Mouse (Mus musculus): ENCODE data around the gene Tspan4. TPM values are rescaled to one million over a fixed set of nuclear protein-coding genes. Genes with fewer than 3 reads are reported as not detected.

Tspan4 gene
- polyA plus RNA-seq, 1 experiment from 2014 or later: 49.7 TPM

DNA sequence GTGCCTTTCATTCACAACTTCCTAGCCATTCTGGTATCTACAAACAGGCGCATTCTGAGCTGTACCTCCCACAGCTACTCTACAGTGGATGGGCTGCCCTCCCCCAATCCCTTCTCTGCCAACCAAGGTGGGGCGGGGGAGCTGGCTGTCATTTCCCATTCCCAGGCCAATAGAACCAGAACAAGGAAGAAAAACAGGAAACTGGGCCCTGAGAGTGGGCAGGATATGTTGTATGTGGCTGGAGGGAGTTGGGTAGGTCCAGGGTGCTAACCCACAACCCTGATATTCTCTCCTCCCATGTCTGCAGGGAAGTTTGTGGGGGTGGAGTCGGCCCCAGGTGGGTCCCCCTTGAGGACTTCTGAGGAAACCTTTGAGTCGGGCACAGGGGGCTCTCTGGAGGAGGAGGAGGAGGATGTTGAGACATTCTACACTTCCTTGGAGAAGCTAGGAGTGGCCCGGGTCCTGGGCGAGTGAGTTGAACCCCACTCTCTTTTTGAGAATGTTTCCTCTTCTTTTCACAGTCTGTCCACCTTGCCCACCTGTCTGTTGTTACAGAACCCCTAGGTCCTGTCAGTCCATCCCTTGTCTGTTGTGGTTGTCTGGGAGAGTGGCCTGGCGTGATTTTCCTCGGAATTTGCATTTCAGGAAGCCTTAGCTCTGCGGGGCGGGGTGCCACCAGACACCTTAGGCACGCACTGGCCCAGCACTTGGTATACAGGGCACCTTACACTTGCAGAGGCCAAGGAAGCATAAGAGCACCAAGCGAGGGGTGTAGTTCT, 11.0 kb upstream of the Tspan4 start:
- ATAC-seq (ENCODE audit: low read depth): no peak
- Histone ChIP-seq H3K27ac (no peak overlapping the region), H3K9ac (no peak overlapping the region)

DNA sequence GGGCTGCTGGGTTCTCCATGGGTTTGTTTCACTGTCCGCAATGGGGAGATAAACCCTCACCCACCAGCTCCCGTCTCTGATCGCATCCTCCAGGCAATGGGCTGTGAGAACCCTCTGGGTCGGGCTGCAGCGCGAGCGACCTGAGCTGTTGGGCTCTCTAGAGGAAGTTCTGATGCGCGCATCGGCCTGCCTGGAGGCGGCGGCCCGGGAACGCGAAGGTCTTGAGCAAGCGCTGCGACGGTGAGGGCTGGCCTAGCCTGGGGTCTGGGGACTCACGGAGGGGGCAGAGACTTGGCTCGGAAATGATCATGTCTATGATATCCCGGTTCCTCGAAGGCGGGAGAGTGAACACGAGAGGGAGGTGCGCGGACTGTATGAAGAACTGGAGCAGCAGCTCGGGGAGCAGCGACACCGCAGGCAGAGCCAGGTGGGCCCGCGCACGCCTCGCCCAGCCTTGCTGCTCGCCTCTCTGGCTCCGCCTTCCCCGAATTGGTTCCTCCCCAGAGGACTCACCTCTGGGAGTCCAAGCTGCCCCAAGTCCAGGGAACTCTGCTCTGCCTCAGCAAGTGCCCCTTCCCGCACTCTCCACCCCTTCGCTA, 10.3 kb upstream of the Tspan4 start:
- H3K4me1 ChIP-seq (replicated peaks): peaks cover 69% of the 10 kb centered on the region
- peak overlapping the region; percentile 46 for H3K4me2 ChIP-seq
- ATAC-seq (ENCODE audit: low read depth) (no peak), DNase-seq (no peak)
- peak overlapping the region; percentile 26; the same call in 1 of the 2 replicates for H3K9ac ChIP-seq
- H3K27me3 ChIP-seq: peaks cover 72% of the 10 kb centered on the region
- H3K4me3 ChIP-seq (replicated peaks): peak overlapping the region; percentile 14
- WGBS (ENCODE audit: insufficient replicate concordance): 13% methylated on average over 38 of the region's 38 CpGs
- no peaks in the 10 kb centered on the region for H3K9me3 ChIP-seq (replicated peaks)
- no peak overlapping the region for H3K27ac ChIP-seq
- peaks cover 6% of the 10 kb centered on the region for H3K36me3 ChIP-seq

More for the DNA sequence above, 11.0 kb upstream of the Tspan4 start:
- H3K4me1 ChIP-seq (replicated peaks): peaks cover 62% of the 10 kb centered on the region
- peak overlapping the region; percentile 14; the same call in 1 of the 2 replicates for H3K4me3 ChIP-seq (replicated peaks)
- WGBS (ENCODE audit: insufficient replicate concordance): 24% methylated on average over 12 of the region's 12 CpGs
- DNase-seq: no peak
- peaks cover 78% of the 10 kb centered on the region for H3K27me3 ChIP-seq
- H3K9me3 ChIP-seq (replicated peaks): no peaks in the 10 kb centered on the region
- peak overlapping the region; percentile 46; the same call in 1 of the 2 replicates for H3K4me2 ChIP-seq
- H3K36me3 ChIP-seq: no peaks in the 10 kb centered on the region

DNA sequence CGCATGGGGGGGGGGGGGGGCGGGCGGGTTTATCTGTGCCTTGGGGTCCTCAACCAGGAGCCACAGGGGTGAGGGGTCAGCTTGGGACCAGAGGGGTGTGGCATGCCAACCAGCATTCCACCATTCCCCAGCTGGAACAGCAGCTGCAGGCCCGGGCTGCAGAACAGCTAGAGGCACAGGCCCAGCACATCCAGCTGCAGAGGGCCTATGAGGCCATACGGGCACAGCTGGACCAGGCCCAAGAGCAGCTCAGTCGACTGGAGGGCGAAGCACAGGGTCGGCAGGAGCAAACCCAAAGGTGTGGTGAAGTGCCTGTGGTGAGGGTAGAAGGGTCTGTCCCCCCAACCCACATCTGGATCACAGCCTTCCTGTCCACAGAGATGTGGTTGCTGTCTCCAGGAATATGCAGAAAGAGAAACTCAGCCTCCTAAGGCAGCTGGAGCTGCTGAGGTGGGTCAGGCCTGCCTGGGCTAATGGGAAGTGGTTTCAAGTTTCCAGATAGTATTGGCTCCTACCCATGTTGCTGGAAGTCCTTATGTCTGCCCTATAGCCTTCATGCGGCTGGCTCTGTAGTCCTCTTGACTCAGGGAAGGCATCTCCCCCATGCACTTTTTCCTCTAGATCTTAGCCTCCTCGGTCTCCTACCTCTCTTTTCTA, 9.5 kb upstream of the Tspan4 start:
- Histone ChIP-seq H3K9ac (no peak overlapping the region), H3K9me3 (replicated peaks) (no peaks in the 10 kb centered on the region), H3K27me3 (peaks cover 63% of the 10 kb centered on the region), H3K36me3 (peaks cover 15% of the 10 kb centered on the region), H3K4me2 (no peak overlapping the region), H3K4me3 (replicated peaks) (no peak overlapping the region), H3K4me1 (replicated peaks) (peaks cover 70% of the 10 kb centered on the region), H3K27ac (no peak overlapping the region)
- no peak for ATAC-seq (ENCODE audit: low read depth)
- WGBS (ENCODE audit: insufficient replicate concordance): 52% methylated on average over 10 of the region's 10 CpGs
- DNase-seq: no peak

DNA sequence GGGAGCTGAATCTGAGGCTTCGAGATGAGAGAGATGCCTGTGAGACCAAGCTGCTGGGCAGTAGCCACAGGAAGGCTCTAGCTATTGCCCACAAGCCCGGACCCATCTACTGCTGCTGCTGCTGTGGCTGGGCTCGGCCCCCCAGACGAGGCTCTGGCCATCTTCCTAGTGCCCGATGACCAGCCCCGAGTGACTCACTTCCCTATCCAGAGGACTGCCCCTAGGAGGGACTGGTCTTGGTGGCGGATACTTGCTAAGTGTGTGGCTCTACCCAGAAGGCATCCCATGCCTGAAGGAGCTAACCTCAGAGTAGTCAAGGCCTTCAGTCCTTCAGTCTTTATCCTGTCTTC, 9.0 kb upstream of the Tspan4 start:
- no peaks in the 10 kb centered on the region for H3K9me3 ChIP-seq (replicated peaks)
- no peak for DNase-seq
- no peak for ATAC-seq (ENCODE audit: low read depth)
- peaks cover 20% of the 10 kb centered on the region for H3K36me3 ChIP-seq
- peaks cover 65% of the 10 kb centered on the region for H3K4me1 ChIP-seq (replicated peaks)
- no peak overlapping the region for H3K27ac ChIP-seq
- 52% methylated on average over 7 of the region's 7 CpGs for WGBS (ENCODE audit: insufficient replicate concordance)
- no peak overlapping the region for H3K4me2 ChIP-seq
- H3K27me3 ChIP-seq: peaks cover 58% of the 10 kb centered on the region
- no peak overlapping the region for H3K9ac ChIP-seq
- H3K4me3 ChIP-seq (replicated peaks): no peak overlapping the region

DNA sequence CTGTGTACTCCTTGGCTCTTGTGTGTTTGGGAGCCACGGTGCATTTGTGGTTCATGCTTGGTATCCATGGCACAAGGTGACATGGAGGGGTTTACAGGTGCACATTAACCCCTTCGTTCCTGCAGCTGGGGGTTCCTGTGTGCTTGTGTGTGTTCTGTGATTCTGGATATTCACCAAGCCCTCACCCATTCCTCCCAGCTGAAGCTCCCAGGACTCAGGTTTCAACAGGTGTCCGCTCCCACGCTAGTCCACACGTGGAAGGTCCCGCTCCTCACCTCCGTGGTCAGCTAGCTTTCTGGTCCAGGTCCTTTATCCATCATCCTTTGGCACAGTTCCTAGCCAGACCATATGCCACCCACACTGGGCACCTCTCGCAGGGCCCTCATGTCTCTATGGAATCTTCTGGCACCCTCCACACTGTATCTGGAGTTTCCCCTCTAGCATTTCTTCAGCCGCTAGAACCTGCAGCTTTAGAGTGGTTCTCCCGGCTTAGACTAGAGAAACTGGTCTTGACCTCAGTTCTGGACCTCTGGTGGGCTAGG, 8.4 kb upstream of the Tspan4 start:
- peaks cover 52% of the 10 kb centered on the region for H3K27me3 ChIP-seq
- no peak for ATAC-seq (ENCODE audit: low read depth)

DNA sequence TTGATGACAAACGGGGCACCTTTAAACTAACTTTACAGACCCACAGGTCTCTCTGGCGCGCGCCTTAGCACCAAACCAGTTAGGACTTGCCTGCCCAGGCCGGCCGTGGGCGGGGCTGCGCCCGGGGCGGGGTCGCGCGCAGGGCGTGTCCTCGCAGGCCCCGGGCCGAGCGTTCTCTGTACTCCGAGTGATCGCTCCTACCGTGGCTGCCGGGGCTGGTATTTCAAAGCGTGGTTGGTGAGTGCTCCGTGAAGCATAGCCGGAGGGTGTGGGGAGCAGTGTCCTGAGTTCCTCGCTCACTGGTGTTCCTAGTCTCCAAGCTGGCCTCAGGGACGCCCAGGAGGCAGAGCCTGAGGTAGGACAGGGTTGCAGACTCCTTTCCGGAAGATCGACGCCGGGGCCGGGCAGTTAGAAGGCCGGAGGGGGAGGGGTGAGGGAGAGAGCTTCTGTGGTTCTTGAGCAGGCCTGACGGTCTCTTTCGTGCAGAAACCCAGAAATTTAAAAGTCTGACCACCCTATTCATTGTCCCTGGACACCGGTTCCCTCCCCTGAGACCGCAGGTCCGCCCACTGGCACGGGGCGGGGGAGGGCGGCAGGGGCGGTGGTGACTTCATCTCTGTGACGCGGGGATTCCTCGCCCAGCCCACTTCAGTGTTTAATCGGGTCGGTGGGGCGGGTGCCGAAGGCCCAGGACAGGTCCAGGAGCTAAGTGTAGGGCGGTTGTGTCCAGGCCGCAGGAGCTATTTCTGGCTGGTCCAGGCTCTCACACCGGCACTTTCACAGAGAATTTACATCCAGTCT, 7.6 kb upstream of the Tspan4 start, which contains the start of gene Cd151:
Gene Cd151 (plus strand): TSS at position 163 of the 801 bp plus-strand sequence.
- peak; percentile 86 for ATAC-seq (ENCODE audit: low read depth)
- Histone ChIP-seq H3K27me3 (peaks cover 44% of the 10 kb centered on the region), H3K4me3 (replicated peaks) (peak within 1 kb of the TSS; percentile 81), H3K4me2 (peak within 1 kb of the TSS; percentile 94), H3K27ac (peak within 1 kb of the TSS; percentile 85), H3K4me1 (replicated peaks) (peaks cover 62% of the 10 kb centered on the region), H3K36me3 (peaks cover 32% of the 10 kb centered on the region), H3K9me3 (replicated peaks) (no peaks in the 10 kb centered on the region), H3K9ac (peak within 1 kb of the TSS; percentile 83)
- DNase-seq: peak; percentile 91
- under 1% methylated on average over 52 of the region's 52 CpGs for WGBS (ENCODE audit: insufficient replicate concordance)

More for the DNA sequence above, 8.4 kb upstream of the Tspan4 start:
- peak overlapping the region; percentile 81 for H3K4me3 ChIP-seq (replicated peaks)
- DNase-seq: no peak
- peak overlapping the region; percentile 94 for H3K4me2 ChIP-seq
- peaks cover 62% of the 10 kb centered on the region for H3K4me1 ChIP-seq (replicated peaks)
- H3K9ac ChIP-seq: peak overlapping the region; percentile 83
- H3K27ac ChIP-seq: peak overlapping the region; percentile 85
- no peaks in the 10 kb centered on the region for H3K9me3 ChIP-seq (replicated peaks)
- H3K36me3 ChIP-seq: peaks cover 26% of the 10 kb centered on the region
- WGBS (ENCODE audit: insufficient replicate concordance): 56% methylated on average over 10 of the region's 10 CpGs

DNA sequence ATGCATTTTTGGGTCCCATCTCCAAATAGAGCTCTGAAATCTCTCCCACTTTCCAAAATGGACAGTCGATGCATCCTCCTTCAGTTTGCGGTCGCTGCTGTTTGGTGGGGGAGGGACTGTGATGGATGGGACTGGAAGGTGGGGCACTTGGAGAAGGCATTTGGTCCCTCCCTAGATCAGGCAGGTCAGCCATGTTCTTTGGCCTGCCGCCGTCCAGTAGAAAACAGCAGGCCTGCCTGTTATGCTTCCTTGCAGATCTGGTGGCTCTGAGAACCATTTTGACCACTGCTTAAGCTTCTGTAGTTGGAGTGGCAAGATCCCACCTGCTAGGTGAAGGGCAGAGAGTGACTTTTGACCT, 6.9 kb upstream of the Tspan4 start:
- no peaks in the 10 kb centered on the region for H3K9me3 ChIP-seq (replicated peaks)
- H3K4me1 ChIP-seq (replicated peaks): peaks cover 67% of the 10 kb centered on the region
- H3K4me3 ChIP-seq (replicated peaks): peak overlapping the region; percentile 81
- peak overlapping the region; percentile 85 for H3K27ac ChIP-seq
- peaks cover 37% of the 10 kb centered on the region for H3K27me3 ChIP-seq
- WGBS (ENCODE audit: insufficient replicate concordance): 23% methylated on average over 5 of the region's 5 CpGs
- peak overlapping the region; percentile 94 for H3K4me2 ChIP-seq
- peaks cover 37% of the 10 kb centered on the region for H3K36me3 ChIP-seq
- peak overlapping the region; percentile 83 for H3K9ac ChIP-seq
- ATAC-seq (ENCODE audit: low read depth) (no peak), DNase-seq (no peak)

DNA sequence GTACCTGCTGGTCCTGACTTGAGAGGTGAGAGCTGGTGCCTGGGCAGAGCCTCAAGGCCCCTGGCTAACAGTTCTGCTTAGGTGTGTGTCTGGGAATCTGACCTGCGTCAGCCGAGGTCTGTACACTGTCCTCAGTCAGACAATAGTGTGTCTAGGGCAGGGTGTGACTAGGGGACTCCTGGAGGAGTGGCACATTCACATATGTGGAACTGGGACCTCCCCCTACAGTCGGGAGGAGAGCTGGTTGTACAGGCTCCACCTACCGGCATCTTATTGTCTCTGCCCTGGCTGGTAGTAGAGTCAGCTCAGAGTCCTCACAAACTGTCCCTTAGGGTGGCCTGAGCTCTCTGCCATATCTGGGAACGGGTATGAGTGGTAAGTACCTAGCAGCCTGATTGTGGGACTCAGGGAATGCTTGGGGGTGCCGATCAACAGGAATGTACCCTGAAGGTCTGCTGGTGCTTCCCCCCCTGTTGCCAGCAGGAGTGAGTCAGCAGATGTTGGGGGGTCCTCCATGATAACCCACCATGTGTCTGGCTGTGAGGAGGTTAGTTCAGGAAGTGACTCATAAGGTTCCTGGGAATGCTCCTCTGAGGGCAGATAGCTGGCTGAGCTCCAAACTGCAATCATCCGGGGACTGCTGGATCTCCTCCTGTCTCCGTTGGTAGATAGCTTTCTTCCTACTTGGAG, 6.4 kb upstream of the Tspan4 start:
- peak; percentile 71 for DNase-seq
- WGBS (ENCODE audit: insufficient replicate concordance): 5% methylated on average over 8 of the region's 8 CpGs
- peak overlapping the region; percentile 85 for H3K27ac ChIP-seq
- ATAC-seq (ENCODE audit: low read depth): peak; percentile 68
- H3K27me3 ChIP-seq: peaks cover 32% of the 10 kb centered on the region
- H3K4me1 ChIP-seq (replicated peaks): peaks cover 72% of the 10 kb centered on the region
- peak overlapping the region; percentile 81 for H3K4me3 ChIP-seq (replicated peaks)
- H3K9ac ChIP-seq: peak overlapping the region; percentile 83
- H3K9me3 ChIP-seq (replicated peaks): no peaks in the 10 kb centered on the region
- H3K4me2 ChIP-seq: peak overlapping the region; percentile 94
- peaks cover 37% of the 10 kb centered on the region for H3K36me3 ChIP-seq

DNA sequence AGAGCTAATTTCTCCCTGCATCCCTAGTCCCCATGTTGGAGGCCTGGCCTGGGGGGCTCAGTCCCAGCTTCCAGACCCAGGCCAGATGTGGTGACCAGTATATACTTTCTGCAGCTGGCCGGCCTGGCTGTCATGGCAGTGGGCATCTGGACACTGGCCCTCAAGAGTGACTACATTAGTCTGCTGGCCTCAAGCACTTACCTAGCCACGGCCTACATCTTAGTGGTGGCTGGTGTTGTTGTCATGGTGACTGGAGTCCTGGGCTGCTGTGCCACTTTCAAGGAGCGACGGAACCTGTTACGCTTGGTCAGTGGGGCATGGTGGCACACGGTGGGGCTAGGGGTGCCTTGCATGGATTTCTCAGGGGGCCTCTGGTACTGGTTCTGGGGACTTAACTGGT, 5.7 kb upstream of the Tspan4 start:
- 72% methylated on average over 6 of the region's 6 CpGs for WGBS (ENCODE audit: insufficient replicate concordance)
- DNase-seq (no peak), ATAC-seq (ENCODE audit: low read depth) (no peak)
- Histone ChIP-seq H3K27me3 (peaks cover 25% of the 10 kb centered on the region), H3K4me1 (replicated peaks) (peaks cover 77% of the 10 kb centered on the region), H3K36me3 (peaks cover 37% of the 10 kb centered on the region), H3K4me3 (replicated peaks) (peak overlapping the region; percentile 81), H3K9me3 (replicated peaks) (no peaks in the 10 kb centered on the region), H3K4me2 (peak overlapping the region; percentile 94), H3K9ac (peak overlapping the region; percentile 83), H3K27ac (peak overlapping the region; percentile 85)

DNA sequence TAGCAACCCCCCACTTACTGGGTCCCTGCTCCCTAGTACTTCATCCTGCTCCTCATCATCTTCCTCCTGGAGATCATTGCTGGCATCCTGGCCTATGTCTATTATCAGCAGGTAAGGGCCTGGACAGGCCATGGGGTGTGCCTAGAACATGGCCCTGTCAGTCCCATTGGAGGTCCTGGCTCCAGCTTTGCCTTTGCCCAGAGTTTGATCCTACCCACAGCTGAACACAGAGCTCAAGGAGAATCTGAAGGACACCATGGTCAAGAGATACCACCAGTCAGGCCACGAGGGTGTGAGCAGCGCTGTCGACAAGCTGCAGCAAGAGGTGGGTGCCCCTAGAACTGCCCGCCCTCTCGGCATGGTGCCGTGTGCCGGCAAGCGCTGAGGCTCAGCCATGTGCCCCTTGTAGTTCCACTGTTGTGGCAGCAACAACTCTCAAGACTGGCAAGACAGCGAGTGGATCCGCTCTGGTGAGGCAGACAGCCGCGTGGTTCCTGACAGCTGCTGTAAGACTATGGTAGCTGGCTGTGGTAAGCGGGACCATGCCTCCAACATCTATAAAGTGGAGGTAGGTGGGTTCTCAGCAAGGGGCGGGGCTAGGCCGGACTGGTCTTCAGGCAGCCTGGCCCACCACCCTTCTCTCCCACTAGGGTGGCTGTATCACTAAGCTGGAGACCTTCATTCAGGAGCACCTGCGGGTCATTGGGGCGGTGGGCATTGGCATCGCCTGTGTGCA, 5.0 kb upstream of the Tspan4 start:
- H3K36me3 ChIP-seq: peaks cover 37% of the 10 kb centered on the region
- no peaks in the 10 kb centered on the region for H3K9me3 ChIP-seq (replicated peaks)
- peak overlapping the region; percentile 94; the same call in 1 of the 2 replicates for H3K4me2 ChIP-seq
- DNase-seq: no peak
- ATAC-seq (ENCODE audit: low read depth): no peak
- 90% methylated on average over 18 of the region's 18 CpGs for WGBS (ENCODE audit: insufficient replicate concordance)
- no peak overlapping the region for H3K4me3 ChIP-seq (replicated peaks)
- 0 out of 2 replicates have a peak overlapping the region, but pooled peaks have one; percentile 83 for H3K9ac ChIP-seq
- peaks cover 18% of the 10 kb centered on the region for H3K27me3 ChIP-seq
- H3K4me1 ChIP-seq (replicated peaks): peaks cover 74% of the 10 kb centered on the region
- H3K27ac ChIP-seq: peak overlapping the region; percentile 85
